Mouse (Mus musculus) megakaryocyte, adult 5-6 weeks (primary cell): ENCODE results near the gene H2al1h. TPM values are rescaled to one million over a fixed set of nuclear protein-coding genes. Genes with fewer than 3 reads are reported as not detected.
"Not testable (repeated sequence)": the region's sequence is repeated elsewhere in the genome, so short reads cannot be mapped to it uniquely, and the experiment has no call there.

Experiments
- ATAC-seq: 2 replicates; pipeline ENCODE4 v1.8.0; 2016; ENCODE audit warnings: mild to moderate bottlenecking, inconsistent platforms; ENCODE audit not compliant: poor library complexity, severe bottlenecking
- total RNA-seq, 2 experiments: library from RNA; stranded (forward) in 1 of 2; stranded (reverse) in 1 of 2; fragments of 153-499, 151-499 nt in 1 of 2; fragments of 221-1000, 200-1000 nt in 1 of 2; gene quantifications; 2 replicates each; pipeline versions ENCODE4 v1.2.3 to v1.2.4; 2015 to 2017

Gene H2al1h
- total RNA-seq (2015): not detected in 2 replicates
- not detected in 2 replicates for total RNA-seq (2017)

DNA sequence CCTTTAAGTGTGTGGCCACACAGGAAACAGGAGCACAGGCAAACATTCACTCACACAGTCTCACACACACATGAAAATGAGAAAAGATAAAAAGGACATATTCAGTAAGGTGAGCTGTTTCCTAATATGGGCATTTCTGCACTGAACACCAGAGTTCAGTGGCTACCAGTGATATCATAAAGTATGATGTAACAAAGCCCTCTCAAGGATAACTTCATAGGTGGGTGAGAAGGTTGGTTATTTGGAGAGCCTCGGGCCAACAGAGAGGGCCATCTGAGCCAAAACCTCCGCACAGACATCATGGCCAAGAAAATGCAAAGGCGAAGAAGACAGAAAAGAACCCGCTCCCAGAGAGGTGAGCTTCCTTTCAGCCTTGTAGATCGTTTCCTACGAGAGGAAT, at the start of gene H2al1h:
Gene H2al1h, plus strand, starts transcription at position 301 of the 400 bp plus-strand sequence.
- ATAC-seq: not testable (repeated sequence)

DNA sequence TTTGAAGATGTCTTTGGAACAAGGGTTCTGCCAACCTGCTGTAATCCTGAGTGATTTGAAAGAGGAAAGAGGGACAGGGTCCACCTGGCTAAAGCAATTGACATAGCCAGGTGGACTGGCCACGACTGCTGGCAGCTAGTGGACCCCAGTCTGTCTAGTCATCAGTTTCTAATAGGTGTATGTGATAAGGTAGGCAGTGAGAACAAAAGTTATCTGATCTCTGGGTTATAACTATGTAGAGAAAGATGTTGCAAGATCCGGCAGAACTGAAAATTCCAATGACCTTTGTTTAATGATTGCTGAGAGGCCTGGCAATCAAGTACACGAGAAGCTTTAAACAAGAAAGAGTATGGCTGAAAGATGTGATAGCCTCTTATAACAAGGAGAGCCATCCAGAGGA, 48.1 kb upstream of the H2al1h start:
- no peak for ATAC-seq

DNA sequence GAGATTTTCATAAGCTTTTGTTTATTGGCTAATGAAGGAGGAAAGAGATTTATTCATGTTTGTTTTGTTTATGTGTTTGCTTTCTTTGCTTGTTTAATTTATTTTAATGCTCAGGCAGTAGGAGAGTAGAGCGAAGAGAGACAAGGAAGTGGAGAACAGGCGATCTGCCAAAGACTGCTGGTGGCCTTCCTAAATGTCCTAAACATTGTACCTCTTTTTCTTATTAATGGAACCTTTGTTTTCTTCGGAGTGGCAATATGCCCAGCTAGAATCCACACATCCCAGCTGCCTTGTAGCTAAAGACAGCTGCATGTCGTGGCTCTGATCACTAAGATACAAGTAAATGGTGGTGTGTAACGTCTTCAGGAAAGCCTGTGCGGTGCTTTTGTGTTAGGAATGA, 44.2 kb upstream of the H2al1h start:
- no peak for ATAC-seq

DNA sequence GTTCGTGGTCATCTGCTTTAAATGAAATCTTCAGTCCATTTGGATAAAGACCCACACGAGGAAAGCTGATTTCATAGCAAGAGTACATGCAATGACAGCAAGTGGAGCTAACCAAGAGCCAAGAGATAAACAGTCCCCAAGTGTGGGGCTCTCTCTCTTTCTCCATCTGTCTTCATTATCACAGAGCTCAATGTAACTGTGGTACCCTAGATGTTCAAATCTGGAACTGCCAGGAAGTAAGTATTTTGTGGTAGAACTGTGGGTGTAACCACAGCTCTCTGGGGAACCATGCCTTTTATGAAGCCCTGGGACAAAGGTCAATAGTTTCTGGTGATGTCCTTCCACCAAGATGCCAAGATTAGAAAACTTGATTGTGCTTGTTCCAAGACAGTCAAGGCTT, 40.6 kb upstream of the H2al1h start:
- ATAC-seq: no peak

DNA sequence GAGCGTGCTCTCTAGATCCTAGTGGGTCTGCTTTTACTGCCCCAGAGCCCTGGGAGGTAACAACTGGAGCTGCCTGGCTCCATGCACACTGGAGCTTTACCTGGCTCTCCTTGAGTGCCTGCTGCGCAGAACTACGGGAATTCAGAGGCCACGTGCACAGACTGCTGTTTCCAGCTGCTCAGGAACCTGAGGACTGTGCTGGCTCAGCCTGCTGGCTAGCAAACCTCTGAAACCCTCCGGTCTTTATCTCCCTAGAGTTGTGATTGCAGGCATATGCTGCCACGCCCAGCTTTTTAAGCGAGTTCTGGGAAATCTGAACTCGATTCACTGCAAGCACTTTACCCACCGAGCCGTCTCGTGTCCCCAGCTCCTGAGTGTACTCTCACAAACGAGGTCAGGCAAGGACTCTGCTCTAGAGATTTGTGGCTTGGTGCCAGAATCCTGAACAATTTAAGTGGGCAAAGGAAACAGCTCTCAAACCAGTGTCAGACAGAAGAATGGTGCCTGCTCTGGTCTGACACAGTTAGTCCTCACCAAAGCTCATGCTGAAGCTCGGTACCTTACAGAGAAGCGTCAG, 32.9 kb upstream of the H2al1h start:
- ATAC-seq: no peak

DNA sequence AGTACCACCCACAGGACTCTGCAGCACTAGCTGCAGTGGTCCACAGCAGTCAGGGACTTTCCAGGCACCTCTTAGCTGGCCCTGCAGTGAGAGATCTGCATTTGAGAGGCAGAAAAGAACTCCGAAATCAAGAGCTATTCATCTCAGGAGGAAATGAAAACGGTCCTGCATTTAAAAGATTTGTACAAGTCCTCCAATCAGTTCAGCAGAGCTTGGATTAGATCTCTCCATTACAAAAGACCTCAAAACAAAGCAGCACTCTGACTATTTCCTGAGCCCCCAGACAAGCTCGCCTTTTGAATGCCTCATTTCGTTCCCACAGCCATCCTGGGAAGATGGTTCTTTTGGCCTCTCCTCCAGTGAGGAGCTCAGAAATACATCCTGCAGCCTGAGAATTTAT, 32.0 kb upstream of the H2al1h start:
- ATAC-seq: no peak

DNA sequence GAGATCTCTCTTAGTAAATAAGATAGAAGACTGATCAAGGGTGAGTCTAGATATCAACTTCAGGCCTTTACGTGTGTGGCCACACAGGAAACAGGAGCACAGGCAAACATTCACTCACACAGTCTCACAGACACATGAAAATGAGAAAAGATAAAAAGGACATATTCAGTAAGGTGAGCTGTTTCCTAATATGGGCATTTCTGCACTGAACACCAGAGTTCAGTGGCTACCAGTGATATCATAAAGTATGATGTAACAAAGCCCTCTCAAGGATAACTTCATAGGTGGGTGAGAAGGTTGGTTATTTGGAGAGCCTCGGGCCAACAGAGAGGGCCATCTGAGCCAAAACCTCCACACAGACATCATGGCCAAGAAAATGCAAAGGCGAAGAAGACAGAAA, 22.3 kb upstream of the H2al1h start, which contains the start of gene H2al1a:
Gene H2al1a, plus strand, starts transcription at position 301 of the 400 bp plus-strand sequence.
- not testable (repeated sequence) for ATAC-seq

DNA sequence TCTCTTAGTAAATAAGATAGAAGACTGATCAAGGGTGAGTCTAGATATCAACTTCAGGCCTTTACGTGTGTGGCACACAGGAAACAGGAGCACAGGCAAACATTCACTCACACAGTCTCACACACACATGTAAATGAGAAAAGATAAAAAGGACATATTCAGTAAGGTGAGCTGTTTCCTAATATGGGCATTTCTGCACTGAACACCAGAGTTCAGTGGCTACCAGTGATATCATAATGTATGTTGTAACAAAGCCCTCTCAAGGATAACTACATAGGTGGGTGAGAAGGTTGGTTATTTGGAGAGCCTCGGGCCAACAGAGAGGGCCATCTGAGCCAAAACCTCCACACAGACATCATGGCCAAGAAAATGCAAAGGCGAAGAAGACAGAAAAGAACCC, 19.2 kb upstream of the H2al1h start, which contains the start of gene H2al1b:
Gene H2al1b, plus strand, starts transcription at position 301 of the 400 bp plus-strand sequence.
- not testable (repeated sequence) for ATAC-seq

DNA sequence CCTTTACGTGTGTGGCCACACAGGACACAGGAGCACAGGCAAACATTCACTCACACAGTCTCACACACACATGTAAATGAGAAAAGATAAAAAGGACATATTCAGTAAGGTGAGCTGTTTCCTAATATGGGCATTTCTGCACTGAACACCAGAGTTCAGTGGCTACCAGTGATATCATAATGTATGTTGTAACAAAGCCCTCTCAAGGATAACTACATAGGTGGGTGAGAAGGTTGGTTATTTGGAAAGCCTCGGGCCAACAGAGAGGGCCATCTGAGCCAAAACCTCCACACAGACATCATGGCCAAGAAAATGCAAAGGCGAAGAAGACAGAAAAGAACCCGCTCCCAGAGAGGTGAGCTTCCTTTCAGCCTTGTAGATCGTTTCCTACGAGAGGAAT, 15.9 kb upstream of the H2al1h start, which contains the start of gene H2al1c:
Gene H2al1c, plus strand, starts transcription at position 301 of the 400 bp plus-strand sequence.
- ATAC-seq: not testable (repeated sequence)

DNA sequence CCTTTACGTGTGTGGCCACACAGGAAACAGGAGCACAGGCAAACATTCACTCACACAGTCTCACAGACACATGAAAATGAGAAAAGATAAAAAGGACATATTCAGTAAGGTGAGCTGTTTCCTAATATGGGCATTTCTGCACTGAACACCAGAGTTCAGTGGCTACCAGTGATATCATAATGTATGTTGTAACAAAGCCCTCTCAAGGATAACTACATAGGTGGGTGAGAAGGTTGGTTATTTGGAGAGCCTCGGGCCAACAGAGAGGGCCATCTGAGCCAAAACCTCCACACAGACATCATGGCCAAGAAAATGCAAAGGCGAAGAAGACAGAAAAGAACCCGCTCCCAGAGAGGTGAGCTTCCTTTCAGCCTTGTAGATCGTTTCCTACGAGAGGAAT, 12.8 kb upstream of the H2al1h start, which contains the start of gene H2al1d:
Gene H2al1d, plus strand, starts transcription at position 301 of the 400 bp plus-strand sequence.
- not testable (repeated sequence) for ATAC-seq

DNA sequence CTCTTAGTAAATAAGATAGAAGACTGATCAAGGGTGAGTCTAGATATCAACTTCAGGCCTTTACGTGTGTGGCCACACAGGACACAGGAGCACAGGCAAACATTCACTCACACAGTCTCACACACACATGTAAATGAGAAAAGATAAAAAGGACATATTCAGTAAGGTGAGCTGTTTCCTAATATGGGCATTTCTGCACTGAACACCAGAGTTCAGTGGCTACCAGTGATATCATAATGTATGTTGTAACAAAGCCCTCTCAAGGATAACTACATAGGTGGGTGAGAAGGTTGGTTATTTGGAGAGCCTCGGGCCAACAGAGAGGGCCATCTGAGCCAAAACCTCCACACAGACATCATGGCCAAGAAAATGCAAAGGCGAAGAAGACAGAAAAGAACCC, 9.7 kb upstream of the H2al1h start, which contains the start of gene H2al1e:
Gene H2al1e, plus strand, starts transcription at position 301 of the 400 bp plus-strand sequence.
- ATAC-seq: not testable (repeated sequence)

DNA sequence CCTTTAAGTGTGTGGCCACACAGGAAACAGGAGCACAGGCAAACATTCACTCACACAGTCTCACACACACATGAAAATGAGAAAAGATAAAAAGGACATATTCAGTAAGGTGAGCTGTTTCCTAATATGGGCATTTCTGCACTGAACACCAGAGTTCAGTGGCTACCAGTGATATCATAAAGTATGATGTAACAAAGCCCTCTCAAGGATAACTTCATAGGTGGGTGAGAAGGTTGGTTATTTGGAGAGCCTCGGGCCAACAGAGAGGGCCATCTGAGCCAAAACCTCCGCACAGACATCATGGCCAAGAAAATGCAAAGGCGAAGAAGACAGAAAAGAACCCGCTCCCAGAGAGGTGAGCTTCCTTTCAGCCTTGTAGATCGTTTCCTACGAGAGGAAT, 6.4 kb upstream of the H2al1h start, which contains the start of gene H2al1f:
Gene H2al1f, plus strand, starts transcription at position 301 of the 400 bp plus-strand sequence.
- ATAC-seq: not testable (repeated sequence)

DNA sequence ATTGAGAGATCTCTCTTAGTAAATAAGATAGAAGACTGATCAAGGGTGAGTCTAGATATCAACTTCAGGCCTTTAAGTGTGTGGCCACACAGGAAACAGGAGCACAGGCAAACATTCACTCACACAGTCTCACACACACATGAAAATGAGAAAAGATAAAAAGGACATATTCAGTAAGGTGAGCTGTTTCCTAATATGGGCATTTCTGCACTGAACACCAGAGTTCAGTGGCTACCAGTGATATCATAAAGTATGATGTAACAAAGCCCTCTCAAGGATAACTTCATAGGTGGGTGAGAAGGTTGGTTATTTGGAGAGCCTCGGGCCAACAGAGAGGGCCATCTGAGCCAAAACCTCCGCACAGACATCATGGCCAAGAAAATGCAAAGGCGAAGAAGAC, 3.3 kb upstream of the H2al1h start, which contains the start of gene H2al1g:
Gene H2al1g, plus strand, starts transcription at position 301 of the 400 bp plus-strand sequence.
- not testable (repeated sequence) for ATAC-seq

DNA sequence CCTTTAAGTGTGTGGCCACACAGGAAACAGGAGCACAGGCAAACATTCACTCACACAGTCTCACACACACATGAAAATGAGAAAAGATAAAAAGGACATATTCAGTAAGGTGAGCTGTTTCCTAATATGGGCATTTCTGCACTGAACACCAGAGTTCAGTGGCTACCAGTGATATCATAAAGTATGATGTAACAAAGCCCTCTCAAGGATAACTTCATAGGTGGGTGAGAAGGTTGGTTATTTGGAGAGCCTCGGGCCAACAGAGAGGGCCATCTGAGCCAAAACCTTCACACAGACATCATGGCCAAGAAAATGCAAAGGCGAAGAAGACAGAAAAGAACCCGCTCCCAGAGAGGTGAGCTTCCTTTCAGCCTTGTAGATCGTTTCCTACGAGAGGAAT, 3.1 kb downstream of the H2al1h start, which contains the start of gene H2al1i:
Gene H2al1i, plus strand, starts transcription at position 301 of the 400 bp plus-strand sequence.
- ATAC-seq: not testable (repeated sequence)

DNA sequence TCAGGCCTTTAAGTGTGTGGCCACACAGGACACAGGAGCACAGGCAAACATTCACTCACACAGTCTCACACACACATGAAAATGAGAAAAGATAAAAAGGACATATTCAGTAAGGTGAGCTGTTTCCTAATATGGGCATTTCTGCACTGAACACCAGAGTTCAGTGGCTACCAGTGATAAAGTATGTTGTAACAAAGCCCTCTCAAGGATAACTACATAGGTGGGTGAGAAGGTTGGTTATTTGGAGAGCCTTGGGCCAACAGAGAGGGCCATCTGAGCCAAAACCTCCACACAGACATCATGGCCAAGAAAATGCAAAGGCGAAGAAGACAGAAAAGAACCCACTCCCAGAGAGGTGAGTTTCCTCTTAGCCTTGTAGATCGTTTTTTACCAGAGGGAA, 6.2 kb downstream of the H2al1h start, which contains the start of gene H2al1j:
Gene H2al1j, plus strand, starts transcription at position 301 of the 400 bp plus-strand sequence.
- ATAC-seq: not testable (repeated sequence)

DNA sequence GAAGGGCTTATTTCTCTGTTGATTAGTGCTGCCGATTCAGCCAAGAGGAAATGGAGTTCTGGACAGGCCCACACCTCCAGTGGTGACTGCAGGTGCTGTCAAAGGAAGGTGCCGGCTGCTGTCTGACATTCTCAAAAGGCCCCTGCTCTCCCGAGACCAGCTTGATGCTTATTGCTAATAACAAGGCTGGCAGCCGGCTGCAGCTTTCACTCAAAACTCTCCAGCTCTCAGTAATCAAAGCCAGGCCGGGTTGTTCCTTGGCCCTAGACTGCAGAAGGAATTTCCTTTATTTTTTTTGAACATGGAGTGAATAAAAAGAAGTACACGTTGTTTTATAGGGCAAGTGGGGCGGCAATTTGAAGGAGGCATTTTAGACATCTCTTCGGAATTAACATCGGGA, 24.5 kb downstream of the H2al1h start:
- ATAC-seq: no peak

DNA sequence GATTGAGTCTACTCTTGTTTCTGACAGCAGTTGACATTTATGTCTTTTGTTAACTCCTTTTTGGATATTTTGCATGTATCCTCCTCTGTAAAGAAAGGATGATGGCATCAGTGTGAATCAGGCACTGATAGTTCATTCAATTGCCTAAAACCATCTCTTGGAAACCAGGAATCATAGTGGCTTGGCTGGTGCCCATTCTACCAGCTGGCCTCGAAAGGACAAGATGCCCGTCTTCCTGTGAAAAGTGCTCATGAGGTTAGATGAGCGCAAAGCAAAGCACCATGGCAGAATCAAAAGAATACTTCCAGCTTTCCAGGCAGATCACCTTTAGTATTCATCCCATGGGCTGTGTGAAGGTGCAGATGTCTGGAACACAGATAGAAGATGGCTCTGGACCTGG, 25.5 kb downstream of the H2al1h start:
- ATAC-seq: no peak

DNA sequence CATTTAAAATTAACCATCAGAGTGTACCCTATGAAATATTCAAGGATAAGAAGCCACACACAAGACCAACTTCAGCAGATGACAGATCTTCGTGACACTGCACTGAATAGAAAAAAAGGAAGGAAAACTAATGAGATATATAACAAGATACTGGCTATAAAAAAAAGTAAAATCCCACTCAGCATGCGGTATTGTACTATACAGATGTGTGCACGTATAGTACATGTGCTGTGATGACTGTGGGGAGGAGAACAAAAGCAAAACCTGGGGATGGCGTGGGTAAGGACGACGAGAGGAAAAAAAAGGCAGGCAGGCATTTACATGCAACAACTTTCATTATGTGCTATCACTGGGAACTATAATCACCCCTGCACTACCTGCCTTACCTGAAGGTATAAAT, 39.5 kb downstream of the H2al1h start:
- peak; percentile 36; the same call in 1 of the 2 replicates for ATAC-seq

DNA sequence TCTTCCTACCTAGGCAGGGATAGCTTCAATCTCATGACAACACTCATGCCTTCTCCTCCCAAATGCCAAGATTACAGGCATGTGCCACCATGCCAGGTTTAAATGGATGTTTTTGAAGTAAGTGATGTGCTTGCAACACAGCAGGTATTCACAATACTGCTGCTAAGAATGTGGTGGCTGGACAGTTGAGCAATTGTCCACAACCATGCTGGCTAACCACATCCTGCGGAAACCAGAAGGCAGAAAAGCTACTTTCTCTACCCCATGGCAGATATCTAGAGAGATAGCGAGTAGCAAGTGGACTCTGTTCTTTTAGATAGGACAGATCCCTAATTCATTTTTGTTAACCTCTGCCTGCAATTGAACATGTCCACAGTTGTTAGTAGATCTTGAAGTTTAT, 40.0 kb downstream of the H2al1h start:
- peak; percentile 96 for ATAC-seq

DNA sequence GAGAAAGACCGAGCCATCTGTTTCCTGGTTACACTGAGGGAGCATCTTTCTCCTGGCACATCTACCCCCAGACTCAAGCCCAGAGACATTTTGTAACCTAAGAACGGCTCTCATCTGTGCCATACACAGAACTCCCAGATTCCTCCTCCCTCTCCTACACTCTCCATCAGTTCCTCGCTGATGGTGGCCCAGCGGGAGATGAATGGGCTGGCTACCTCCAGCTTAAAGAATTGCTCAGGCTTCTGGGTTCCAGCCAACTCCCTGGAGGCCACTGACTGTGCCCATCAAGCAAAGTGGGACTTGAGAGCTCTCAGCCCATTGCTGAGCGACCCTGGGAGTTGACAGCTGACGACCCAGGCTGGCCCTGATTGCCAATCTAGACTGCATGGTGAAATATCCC, 42.6 kb downstream of the H2al1h start:
- ATAC-seq: no peak

DNA sequence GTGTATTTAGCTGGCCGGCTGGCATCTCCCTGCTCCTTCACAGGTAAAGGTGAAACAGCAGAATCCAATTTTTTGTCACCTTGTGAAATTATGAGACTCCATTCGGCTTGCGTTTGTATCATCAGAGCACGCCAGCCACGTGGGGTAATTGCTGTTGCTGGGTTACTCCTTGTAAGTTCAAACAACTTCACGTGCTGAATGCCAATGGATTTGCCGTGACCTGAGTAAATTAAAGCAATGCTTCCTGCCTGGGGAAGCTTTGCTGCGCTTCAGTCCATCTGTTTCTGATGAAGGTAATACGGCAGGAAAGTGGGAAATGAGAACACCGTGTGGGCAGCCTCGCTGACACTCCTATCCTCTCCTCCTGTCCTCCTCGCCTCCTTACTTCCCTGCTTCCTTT, 43.9 kb downstream of the H2al1h start:
- ATAC-seq: no peak
